Mouse (Mus musculus) embryonic fibroblast, embryonic 13.5 days (primary cell): Measurements from ENCODE around the gene Lrrk2.

Source experiments
- CTCF ChIP-seq: IDR thresholded peaks from 2 replicates; pipeline ENCODE4 v1.5.1; 2011; ENCODE audit warnings: mild to moderate bottlenecking, control low read depth, low read length, moderate library complexity, borderline replicate concordance; ENCODE audit not compliant: insufficient read depth
- POLR2A ChIP-seq: IDR thresholded peaks from 2 replicates; pipeline ENCODE4 v1.6.1; 2011; ENCODE audit warnings: low read depth, mild to moderate bottlenecking, control low read depth, low read length, moderate library complexity

DNA sequence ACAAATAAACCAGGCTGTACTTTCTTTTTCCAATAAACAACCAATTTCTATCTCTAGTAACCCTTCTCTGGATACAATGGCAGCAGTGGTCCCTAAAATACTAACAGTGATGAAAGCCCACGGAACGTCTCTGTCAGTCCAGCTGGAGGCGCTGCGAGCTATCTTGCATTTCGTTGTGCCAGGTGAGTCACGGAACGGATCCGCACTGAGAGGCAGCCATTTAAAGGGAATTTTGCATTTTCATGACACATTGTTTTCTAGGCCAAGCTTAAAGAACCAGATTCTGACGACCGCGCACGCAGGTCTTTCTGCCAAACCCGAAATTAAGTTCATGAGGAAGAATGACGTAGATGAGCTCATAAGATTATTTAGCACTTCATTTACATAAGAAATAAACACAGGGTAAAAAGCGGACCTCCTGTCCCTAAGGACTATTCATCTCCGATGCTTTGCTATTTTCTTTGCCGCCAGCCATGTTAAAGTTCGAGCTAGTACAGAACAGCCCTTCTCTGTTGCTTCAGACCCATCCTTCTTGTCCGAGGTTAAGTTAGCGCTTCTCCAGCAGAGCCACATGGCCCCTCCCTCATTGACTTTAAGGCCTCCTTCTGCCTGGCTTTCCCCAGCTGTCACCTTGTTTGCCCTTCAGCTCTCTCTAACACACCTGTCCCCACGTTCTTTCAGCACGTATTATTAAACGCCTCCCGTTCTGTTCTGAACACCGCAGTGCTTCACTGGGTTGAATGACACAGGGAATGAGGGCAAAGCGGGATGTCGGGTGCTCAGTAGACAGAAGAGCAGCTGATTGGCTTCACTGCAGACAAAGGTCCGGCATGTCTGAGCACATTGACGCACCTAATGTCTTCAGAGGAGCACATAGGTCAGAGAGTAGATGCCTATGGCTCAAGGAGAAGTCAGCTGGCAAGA lies 36.5 kb downstream of the Lrrk2 start:
- no peak for TF ChIP-seq POLR2A
- peak; percentile 33; the same call in 1 of the 2 replicates for TF ChIP-seq CTCF
